Mouse (Mus musculus): Measurements from ENCODE around the gene Rorb.

The Rorb gene

GRCm38 (mm10) chr19:18888491-18889116 lies 222.4 kb downstream of the Rorb start:
- DNase-seq (ENCODE audit: low read depth, low spot score) = no peak

GRCm38 (mm10) chr19:18887646-18888407 lies 223.2 kb downstream of the Rorb start:
- DNase-seq (ENCODE audit: low read depth, low spot score) = no peak

DNA sequence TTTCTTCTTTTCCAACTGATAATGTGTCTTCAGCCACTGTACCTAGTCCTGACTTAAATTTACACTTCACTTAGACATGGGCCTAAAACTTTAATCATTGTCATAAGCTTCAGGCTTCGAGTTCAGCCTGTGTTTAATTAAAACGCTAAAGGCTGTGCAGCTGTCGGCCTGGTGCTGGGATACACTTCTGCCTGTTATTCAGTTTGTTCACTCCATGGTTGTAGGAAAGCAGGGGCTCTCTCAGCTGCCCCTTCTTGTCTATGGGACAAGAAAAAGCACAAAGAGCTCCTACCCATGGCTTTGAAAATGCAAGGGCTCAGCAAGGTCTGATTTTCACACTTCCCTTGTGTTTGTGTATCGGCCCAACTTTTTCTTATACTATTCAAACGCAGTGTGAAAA lies 229.8 kb downstream of the Rorb start:
- DNase-seq (ENCODE audit: low read depth, low spot score) = no peak
